Comparison of ENCODE assay signal across 12 mouse cellular contexts in the genomic region with DNA sequence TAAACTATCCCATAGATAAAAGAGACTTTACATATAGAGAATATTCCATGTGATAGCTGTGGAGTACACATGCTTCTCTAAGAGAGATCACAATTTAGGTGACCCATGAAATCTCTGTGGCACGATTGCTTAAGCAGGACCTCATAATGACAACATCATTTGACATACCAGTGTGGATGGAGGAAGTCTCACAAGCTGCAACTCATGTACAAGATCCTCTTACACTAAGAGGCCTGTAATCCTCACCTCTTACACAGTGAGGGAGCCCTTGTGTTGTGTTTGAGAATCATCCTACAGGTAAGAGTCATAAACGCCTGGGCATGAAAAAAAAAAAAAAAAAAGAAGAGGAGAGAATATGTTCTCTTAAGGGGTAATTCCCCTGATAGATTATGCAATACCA.
"Had no signal": no experiment of that assay in that cellular context is flagged by ENCODE, and none has a peak within 500 bp of the region (broad histone marks: within the 10 kb centered on the region; RNA-seq: fewer than 3 reads in every experiment).

No protein-coding gene starts in this region.

- DNase-seq: retina, postnatal 1 day; right cerebral cortex, adult 18-20 months; right cerebral cortex, postnatal 14 days; right cerebral cortex, postnatal 25 days; right cerebral cortex, postnatal 4 days; spleen, adult 18-20 months; thymus, adult 18-20 months; thymus, adult 2 months; thymus, postnatal 14 days; thymus, postnatal 25 days; thymus, postnatal 36 days; thymus, postnatal 4 days had no signal
